Mouse (Mus musculus): ENCODE data around the gene Hist1h3e. TPM values are rescaled to one million over a fixed set of nuclear protein-coding genes. Genes with fewer than 3 reads are reported as not detected.
"Not testable (repeated sequence)": the region's sequence is repeated elsewhere in the genome, so short reads cannot be mapped to it uniquely, and the experiment has no call there.

Gene Hist1h3e
- polyA plus RNA-seq, 1 experiment from 2014 or later, result 9.6 TPM

DNA sequence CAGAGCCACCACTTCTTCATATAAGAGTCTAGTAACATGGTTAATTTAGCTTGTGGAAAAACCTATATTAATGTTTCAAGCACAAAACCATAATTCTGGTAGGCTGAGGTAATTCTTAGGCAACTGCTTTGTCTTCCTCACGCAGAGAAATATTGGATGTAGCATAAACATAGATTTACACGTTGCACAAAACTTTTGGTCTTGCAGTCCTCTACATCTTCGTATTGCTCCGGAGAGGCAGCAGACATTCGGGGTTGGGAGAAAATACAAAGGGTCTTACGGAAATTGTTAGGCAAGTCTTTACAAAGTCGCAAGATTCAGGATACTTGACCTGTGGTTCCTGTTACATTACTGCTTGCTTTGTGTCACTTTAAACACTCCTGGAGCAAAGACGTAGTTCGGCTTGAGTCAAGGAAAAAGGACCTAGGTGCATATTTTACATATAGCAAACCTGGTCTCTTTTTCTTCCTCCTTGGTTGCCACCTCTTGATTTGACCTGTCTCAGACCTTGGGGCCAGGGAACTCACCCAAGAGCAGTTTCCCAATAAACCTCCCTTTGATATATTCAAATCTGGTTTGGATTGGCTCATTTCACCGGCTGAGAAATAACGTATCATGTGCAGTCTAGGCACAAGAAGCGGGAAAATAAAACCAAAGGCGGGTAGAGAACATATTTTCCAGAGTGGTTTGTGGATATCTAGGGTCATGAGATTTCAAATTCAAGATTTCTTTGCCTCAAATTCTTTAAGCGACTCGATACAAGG is 27.6 kb downstream of the Hist1h3e start:
- Histone ChIP-seq H3K27me3 (ENCODE audit: control insufficient read depth, insufficient read depth, low read length) (no peaks in the 10 kb centered on the region), H3K9me3 (ENCODE audit: control insufficient read depth, low read length) (no peaks in the 10 kb centered on the region), H3K27ac (replicated peaks; ENCODE audit: low read depth, low read length) (peak overlapping the region; percentile 94), H3K9ac (ENCODE audit: low read length) (peak overlapping the region; percentile 84), H3K4me2 (ENCODE audit: low read depth, severe bottlenecking) (peak overlapping the region; percentile 75), H3K36me3 (ENCODE audit: control insufficient read depth, insufficient read depth, low read length) (no peaks in the 10 kb centered on the region), H3K4me1 (ENCODE audit: control insufficient read depth, insufficient read depth, low read length) (peaks cover 11% of the 10 kb centered on the region), H3K4me3 (ENCODE audit: low read depth, low read length) (peak overlapping the region; percentile 47)
- DNase-seq (ENCODE audit: low spot score) (peak; percentile 70), ATAC-seq (ENCODE audit: insufficient number of reproducible peaks, low FRiP score, low TSS enrichment, low read depth) (peak; percentile 8)
- WGBS, result 1% methylated on average over 15 of the region's 15 CpGs

DNA sequence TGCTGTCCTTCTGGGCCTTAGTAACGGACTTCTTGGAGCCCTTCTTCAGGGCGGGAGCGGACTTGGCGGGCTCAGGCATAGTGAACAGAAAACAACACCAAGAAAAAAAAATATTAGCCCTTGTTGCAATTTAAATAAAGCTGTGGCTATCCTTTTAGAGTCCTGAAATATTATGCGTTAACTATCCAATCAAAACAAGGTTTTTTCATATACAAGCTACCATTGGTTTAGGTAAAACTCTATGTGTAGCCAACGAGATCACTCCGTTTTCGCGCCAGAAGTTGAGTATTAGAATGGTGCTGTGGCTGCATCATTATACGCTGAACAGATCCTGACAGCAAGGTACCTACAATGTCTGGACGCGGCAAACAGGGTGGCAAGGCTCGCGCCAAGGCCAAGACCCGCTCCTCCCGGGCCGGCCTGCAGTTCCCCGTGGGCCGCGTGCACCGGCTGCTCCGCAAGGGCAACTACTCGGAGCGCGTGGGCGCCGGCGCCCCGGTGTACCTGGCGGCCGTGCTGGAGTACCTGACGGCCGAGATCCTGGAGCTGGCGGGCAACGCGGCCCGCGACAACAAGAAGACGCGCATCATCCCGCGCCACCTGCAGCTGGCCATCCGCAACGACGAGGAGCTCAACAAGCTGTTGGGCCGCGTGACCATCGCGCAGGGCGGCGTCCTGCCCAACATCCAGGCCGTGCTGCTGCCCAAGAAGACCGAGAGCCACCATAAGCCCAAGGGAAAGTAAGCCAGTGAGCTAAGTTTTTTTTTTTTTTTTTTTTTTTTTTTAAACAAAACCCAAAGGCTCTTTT is 28.4 kb downstream of the Hist1h3e start, which contains the start of gene Hist1h2af:
Gene Hist1h2af (plus strand): TSS at position 347 of the 808 bp plus-strand sequence.
- Histone ChIP-seq H3K27ac (replicated peaks; ENCODE audit: low read depth, low read length) (peak within 1 kb of the TSS; percentile 94), H3K4me1 (ENCODE audit: control insufficient read depth, insufficient read depth, low read length) (peaks cover 15% of the 10 kb centered on the region), H3K4me2 (ENCODE audit: low read depth, severe bottlenecking) (peak within 1 kb of the TSS; percentile 75), H3K4me3 (ENCODE audit: low read depth, low read length) (peak within 1 kb of the TSS; percentile 47), H3K9ac (ENCODE audit: low read length) (peak within 1 kb of the TSS; percentile 84)
- peak; percentile 87 for DNase-seq (ENCODE audit: low spot score)
- not testable (repeated sequence) for H3K36me3 ChIP-seq (ENCODE audit: control insufficient read depth, insufficient read depth, low read length); H3K9me3 ChIP-seq (ENCODE audit: control insufficient read depth, low read length); H3K27me3 ChIP-seq (ENCODE audit: control insufficient read depth, insufficient read depth, low read length)
- WGBS, result under 1% methylated on average over 23 of the region's 53 CpGs
- peak; percentile 53; the same call in 1 of the 2 replicates for ATAC-seq (ENCODE audit: insufficient number of reproducible peaks, low FRiP score, low TSS enrichment, low read depth)

DNA sequence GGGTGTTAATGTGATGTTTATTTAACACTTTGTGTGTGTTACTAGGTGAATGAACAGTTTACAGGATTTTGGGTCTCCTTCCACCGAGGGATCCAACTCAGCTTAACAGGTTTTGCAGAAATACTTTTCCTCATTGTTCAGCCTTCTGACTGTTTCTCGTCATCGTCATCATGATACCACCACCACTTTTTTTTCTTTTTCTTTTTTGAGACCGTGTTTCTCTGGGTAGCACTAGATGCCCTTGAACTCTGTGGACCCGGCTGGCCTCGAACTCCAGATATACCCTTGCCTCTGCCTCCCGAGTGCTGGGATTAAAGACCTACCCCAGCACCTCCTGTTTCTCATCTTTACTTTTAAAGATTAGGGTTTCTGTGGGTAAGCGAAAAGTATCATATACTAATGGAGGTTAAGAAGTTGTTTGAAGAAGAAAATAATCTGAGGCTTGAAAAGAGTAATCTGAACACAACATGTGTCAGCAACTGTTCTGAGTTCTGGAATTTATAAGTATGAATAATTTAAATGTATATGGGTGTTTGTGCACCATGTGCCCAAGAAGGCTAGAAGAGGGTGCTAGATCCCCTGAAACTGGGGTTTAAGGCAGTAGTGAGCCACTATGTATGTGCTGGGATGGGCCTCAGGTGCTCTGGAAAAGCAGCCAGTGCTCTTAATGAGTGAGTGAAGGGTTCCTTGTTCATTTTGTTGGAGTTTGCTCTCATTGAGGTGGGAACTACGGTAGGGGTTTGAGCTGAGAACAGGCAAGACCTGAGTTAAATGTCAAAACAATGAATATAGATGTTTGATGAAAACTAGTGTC is 29.7 kb downstream of the Hist1h3e start:
- WGBS, result 27% methylated on average over 9 of the region's 9 CpGs
- Histone ChIP-seq H3K4me3 (ENCODE audit: low read depth, low read length) (peak overlapping the region; percentile 53), H3K27me3 (ENCODE audit: control insufficient read depth, insufficient read depth, low read length) (no peaks in the 10 kb centered on the region), H3K9me3 (ENCODE audit: control insufficient read depth, low read length) (no peaks in the 10 kb centered on the region), H3K27ac (replicated peaks; ENCODE audit: low read depth, low read length) (peak overlapping the region; percentile 94), H3K9ac (ENCODE audit: low read length) (peak overlapping the region; percentile 88), H3K4me1 (ENCODE audit: control insufficient read depth, insufficient read depth, low read length) (peaks cover 15% of the 10 kb centered on the region), H3K4me2 (ENCODE audit: low read depth, severe bottlenecking) (peak overlapping the region; percentile 75), H3K36me3 (ENCODE audit: control insufficient read depth, insufficient read depth, low read length) (no peaks in the 10 kb centered on the region)
- ATAC-seq (ENCODE audit: insufficient number of reproducible peaks, low FRiP score, low TSS enrichment, low read depth), result no peak
- DNase-seq (ENCODE audit: low spot score), result peak; percentile 68

DNA sequence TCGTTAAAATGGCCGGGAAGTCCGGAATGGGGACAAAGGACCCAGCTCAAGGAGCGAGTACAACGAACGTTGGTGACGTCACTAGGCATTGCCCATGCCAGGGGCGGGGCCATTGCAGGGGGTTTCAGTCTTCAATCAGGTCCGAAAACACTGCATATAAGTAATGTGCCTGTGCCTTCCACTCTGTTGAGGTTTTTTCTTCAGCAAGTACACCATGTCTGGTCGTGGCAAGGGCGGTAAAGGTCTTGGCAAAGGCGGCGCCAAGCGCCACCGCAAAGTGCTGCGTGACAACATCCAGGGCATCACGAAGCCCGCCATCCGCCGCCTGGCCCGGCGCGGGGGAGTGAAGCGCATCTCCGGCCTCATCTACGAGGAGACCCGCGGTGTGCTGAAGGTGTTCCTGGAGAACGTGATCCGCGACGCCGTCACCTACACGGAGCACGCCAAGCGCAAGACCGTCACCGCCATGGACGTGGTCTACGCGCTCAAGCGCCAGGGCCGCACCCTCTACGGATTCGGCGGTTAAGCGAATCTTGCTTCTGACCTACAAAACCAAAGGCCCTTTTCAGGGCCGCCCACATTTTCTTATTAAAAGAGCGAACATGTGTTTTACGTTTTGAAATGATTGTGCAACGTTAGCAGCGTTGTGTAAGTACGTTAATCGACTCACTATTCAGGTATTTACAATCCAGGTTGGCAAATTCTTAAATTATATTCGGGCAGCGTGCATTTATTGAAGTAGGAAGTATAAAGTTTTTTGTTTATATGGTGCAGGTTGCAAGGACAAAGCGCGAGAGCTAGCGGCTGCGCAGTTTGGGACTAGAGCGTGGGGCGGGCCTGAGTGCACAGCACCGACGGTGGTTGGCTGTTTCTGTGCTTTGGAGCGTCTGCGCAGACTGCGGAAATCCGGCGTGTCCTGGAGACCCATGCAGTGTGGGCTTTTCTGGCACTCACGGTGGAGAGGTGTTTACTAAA is 31.0 kb downstream of the Hist1h3e start, which contains the start of gene Hist1h4h:
Gene Hist1h4h (plus strand): TSS at position 150 of the 975 bp plus-strand sequence.
- no peaks in the 10 kb centered on the region for H3K36me3 ChIP-seq (ENCODE audit: control insufficient read depth, insufficient read depth, low read length)
- H3K27ac ChIP-seq (replicated peaks; ENCODE audit: low read depth, low read length), result peak within 1 kb of the TSS; percentile 94
- peak; percentile 99 for DNase-seq (ENCODE audit: low spot score)
- WGBS, result under 1% methylated on average over 54 of the region's 70 CpGs
- H3K4me2 ChIP-seq (ENCODE audit: low read depth, severe bottlenecking), result peak within 1 kb of the TSS; percentile 75
- ATAC-seq (ENCODE audit: insufficient number of reproducible peaks, low FRiP score, low TSS enrichment, low read depth), result peak; percentile 75
- H3K27me3 ChIP-seq (ENCODE audit: control insufficient read depth, insufficient read depth, low read length), result no peaks in the 10 kb centered on the region
- no peaks in the 10 kb centered on the region for H3K9me3 ChIP-seq (ENCODE audit: control insufficient read depth, low read length)
- H3K9ac ChIP-seq (ENCODE audit: low read length), result peak within 1 kb of the TSS; percentile 88
- H3K4me3 ChIP-seq (ENCODE audit: low read depth, low read length), result peak within 1 kb of the TSS; percentile 53
- peaks cover 7% of the 10 kb centered on the region for H3K4me1 ChIP-seq (ENCODE audit: control insufficient read depth, insufficient read depth, low read length)

DNA sequence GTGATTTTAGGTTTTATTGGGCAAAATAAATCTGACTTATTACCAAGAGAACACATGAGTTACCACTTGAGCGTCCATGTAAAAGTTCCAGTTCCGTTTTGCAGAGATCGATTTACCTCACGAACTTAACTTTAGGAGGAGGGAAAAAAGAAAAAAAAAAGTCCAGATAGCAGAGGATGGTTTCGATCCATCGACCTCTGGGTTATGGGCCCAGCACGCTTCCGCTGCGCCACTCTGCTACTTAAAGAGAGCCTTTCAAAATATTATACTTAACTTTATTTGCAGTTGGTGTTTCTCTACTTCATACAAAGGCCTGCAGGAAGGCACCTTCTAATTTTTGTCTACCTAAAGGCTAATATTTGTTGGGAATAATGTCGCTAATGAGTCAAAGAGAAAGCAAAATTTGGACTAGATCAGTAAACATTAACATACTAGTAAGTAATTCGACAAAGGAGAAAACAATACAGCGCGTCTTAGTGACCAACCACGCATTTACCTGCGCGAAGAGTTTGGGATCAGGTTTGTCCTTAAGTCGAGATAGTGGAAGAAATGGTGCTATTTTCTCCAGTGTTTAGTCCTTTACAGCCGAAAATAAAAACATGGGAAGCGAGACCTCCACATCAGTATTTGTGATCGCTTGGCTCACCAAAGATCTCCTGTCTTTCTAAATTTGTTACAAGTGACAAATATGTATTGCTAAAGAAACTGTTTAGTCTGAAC is 31.8 kb downstream of the Hist1h3e start:
- Histone ChIP-seq H3K4me3 (ENCODE audit: low read depth, low read length) (peak overlapping the region; percentile 53), H3K27me3 (ENCODE audit: control insufficient read depth, insufficient read depth, low read length) (no peaks in the 10 kb centered on the region), H3K9ac (ENCODE audit: low read length) (peak overlapping the region; percentile 88), H3K4me2 (ENCODE audit: low read depth, severe bottlenecking) (peak overlapping the region; percentile 75), H3K36me3 (ENCODE audit: control insufficient read depth, insufficient read depth, low read length) (no peaks in the 10 kb centered on the region), H3K9me3 (ENCODE audit: control insufficient read depth, low read length) (no peaks in the 10 kb centered on the region), H3K4me1 (ENCODE audit: control insufficient read depth, insufficient read depth, low read length) (peaks cover 7% of the 10 kb centered on the region), H3K27ac (replicated peaks; ENCODE audit: low read depth, low read length) (peak overlapping the region; percentile 94)
- under 1% methylated on average over 20 of the region's 20 CpGs for WGBS
- no peak for ATAC-seq (ENCODE audit: insufficient number of reproducible peaks, low FRiP score, low TSS enrichment, low read depth)
- DNase-seq (ENCODE audit: low spot score), result peak; percentile 77

DNA sequence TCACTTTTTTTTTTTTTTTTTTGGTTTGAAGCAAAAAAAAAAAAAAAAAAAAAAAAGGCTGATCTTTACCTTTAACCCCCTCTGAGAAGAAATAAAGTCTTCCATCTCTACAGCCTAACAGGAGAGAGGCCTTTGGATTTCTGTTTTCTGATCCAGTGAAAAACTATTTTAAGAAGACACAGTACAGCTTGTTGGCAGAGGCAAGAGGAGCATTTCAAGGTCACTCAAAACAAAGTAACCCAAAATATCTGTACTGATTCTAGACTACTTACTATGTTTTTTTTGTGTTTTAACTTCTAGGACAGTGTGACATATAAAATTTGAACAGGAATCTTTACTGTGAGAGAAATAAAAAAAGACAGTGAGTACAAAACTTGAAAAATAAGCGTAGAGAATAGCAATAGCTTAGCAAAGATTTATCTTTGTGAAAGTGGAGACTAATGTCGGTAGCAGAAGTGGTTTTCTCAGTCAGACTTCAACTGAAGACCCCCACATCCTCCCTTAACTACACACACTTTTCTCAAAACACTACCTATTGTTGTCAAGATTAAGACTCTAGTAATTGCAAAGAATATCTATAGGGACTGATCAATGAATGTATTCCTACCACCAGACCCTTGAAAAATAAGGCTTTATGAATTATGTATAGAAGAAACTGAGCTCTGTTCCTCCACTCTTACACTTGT is 32.5 kb downstream of the Hist1h3e start:
- H3K9ac ChIP-seq (ENCODE audit: low read length), result peak overlapping the region; percentile 88
- DNase-seq (ENCODE audit: low spot score) (no peak), ATAC-seq (ENCODE audit: insufficient number of reproducible peaks, low FRiP score, low TSS enrichment, low read depth) (no peak)
- peaks cover 7% of the 10 kb centered on the region for H3K4me1 ChIP-seq (ENCODE audit: control insufficient read depth, insufficient read depth, low read length)
- peak overlapping the region; percentile 75 for H3K4me2 ChIP-seq (ENCODE audit: low read depth, severe bottlenecking)
- 31% methylated on average over 2 of the region's 2 CpGs for WGBS
- H3K4me3 ChIP-seq (ENCODE audit: low read depth, low read length), result peak overlapping the region; percentile 53
- no peaks in the 10 kb centered on the region for H3K9me3 ChIP-seq (ENCODE audit: control insufficient read depth, low read length)
- H3K36me3 ChIP-seq (ENCODE audit: control insufficient read depth, insufficient read depth, low read length), result no peaks in the 10 kb centered on the region
- no peaks in the 10 kb centered on the region for H3K27me3 ChIP-seq (ENCODE audit: control insufficient read depth, insufficient read depth, low read length)
- peak overlapping the region; percentile 94; the same call in 1 of the 2 replicates for H3K27ac ChIP-seq (replicated peaks; ENCODE audit: low read depth, low read length)
